Mouse (Mus musculus) embryo, embryonic 11.5 days (tissue): Measurements from ENCODE around the gene H2-T22.
"Not testable (repeated sequence)": the region's sequence is repeated elsewhere in the genome, so short reads cannot be mapped to it uniquely, and the experiment has no call there.

Source experiments
- DNase-seq: peaks from one replicate; pipeline ENCODE4 v3.0.0-alpha.2; 2012; ENCODE audit warnings: low read depth, low spot score

Gene H2-T22

DNA sequence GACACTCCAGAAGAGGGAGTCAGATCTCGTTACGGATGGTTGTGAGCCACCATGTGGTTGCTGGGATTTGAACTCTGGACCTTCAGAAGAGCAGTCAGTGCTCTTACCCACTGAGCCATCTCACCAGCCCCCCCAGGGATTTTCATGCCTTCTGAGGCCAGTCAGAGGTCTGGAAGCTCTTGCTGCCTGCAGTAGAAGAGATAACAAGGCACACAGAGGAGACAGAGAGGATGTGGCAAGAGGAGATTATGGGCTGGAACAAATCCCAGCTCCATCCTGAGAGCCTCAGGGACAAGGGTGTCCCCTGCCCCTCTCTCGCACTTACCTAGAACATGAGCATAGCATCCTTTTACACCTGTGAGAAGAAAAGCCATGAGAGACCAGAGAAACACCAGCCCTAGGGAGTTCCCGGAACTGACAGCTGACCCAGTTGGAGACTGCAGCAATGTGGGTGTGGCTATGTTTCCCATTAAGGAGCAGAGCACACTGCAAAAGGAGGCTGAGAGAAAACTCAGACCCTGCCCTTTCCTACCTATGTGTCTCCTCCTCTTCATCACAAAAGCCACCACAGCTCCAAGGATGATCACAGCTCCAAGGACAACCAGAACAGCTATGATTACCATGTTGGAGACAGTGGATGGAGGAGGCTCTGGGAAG, 12.4 kb downstream of the H2-T22 start:
- not testable (repeated sequence) for DNase-seq

DNA sequence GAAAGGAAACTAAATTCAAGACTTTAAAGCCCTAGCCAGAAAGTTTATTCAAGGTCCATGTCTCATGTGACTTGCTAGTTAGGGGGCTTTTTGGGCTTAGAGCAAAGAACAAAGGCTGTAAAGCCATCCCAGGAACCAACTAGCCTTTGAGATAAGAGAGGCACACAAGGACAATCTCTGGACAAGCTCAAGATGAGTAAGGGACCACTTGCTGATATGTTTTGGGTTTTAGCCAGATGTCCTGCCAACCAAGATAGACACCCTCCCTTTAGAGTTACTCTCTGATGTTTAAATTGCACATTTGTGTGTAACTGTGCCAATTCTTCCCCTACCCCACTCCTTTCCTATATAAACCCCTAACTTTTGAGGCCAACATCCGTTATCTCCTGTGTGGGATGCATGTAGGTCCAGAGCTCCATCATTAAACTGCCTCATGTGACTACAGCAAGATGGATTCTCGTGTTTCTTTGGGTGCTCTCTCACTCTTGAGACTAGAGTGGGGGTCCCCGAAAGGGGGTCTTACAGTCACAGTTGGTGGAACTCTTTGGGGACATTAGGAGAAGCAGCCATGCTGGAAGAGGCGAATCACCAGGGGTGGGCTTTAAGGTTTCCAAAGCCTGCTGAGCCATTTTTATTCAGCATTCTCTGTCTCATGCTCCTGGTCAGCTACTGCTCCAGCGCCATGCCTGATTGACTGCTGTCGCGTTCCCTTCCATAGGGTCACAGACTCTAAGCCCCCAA, 13.5 kb downstream of the H2-T22 start:
- DNase-seq: no peak

GRCm38 (mm10) chr17:36027663-36028062, 14.9 kb downstream of the H2-T22 start:
- no peak for DNase-seq

DNA sequence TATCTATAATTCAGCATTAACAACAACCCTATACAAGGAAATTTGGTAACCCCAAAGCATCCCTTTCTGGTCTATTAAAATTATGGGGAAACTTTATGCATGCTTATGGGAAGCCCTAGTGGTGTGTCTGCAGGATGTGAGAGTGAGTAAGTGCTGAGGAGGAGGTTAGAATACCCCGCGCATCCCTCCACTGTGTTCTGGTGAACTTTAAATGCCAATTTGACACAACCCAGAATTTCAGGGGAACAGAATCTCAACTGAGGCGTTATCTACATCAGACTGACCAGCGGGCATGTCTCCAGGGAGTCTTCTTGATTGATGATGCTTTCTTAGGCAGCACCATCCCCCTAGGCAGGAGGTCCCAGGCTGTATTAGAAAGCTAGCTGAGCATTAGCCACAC, 16.6 kb downstream of the H2-T22 start:
- no peak for DNase-seq

GRCm38 (mm10) chr17:36025197-36025596, 17.4 kb downstream of the H2-T22 start:
- no peak for DNase-seq

DNA sequence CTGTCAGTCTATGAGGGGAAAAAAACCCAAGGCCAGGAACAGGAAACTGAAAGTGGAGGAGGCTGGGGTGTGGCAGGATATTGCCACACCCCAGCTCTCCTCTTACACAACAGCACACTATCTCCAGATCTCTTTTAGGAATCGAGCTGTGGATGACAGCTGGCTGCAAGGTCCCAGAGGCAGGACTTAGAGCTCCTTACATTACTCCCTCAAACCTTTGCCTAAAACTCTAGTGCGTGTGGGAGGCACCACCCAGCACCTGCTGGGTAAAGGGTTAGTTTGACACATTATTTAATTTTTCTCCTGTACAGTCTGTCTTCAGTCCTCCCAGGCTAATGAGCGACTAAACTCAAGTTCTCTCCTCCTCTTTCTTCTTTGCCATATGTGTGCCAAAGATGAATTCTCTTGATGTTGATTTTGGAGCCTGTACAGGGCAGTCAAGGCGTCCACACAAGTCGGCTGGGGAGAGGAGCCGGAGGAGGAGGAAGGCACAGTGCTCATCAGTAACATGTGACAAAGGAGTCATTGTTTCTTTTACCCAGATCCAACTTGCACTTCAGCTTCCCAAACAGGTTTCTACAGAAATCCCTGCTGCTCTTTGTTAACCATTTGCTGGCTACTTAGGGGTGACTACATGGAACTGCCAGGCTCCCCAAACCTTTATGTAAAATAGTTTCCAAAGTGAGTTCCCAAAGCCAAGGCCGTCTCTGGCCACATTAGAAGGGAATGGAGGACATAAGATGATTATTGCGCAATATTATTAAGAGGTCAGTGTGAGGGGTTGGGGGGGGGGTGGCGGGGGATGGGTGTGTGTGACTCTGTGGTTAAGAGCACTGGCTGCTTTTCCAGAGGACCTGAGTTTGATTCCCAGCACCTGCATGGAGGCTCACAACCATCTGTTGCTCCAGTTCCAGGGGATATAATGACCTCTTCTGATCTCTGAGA, 18.6 kb downstream of the H2-T22 start:
- no peak for DNase-seq

DNA sequence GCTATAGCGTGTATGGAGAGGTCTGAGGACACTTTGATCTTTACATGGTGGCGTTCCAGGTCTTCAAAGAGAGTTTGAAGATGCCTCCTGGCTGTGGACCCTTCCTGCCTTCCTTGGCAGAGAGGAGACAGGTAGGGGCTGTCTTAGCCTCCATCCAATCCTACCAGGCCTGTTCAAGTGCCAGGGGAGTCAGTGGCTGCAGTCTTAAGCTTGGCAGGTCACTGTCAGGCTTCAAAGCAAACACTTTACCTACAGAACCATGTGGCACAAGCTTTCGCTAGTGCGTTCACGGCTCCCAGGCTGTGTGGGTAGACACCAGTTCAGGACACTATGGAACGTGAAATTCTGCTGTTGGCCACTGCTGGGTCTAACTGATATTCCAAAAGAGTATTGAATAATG, 19.6 kb downstream of the H2-T22 start:
- DNase-seq: no peak

DNA sequence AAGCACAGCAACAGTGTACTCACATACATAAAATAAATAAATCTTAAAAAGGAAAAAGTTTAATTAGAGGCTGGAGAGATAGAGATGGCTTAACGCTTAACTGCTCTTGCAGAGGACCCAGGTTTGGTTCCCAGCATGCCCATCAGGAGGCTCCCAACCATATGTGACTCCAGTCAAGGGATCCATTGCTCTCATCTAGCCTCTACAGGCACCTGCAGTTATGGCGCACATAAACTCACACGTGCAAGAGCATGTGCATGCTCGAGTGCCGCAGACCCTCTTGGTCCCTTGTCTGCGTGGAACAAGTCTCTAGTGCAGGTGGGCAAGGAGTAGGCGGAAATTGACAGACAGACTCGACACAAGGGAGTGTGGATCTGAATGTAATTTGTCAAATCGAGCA, 20.4 kb downstream of the H2-T22 start:
- DNase-seq: no peak

- no peak for DNase-seq
Measured at GRCm38 (mm10) chr17:36021309-36021708, 21.2 kb downstream of the H2-T22 start.

- DNase-seq: no peak
Measured at GRCm38 (mm10) chr17:36020191-36021073, 22.1 kb downstream of the H2-T22 start, which contains the start of gene H2-T24. Gene H2-T24, minus strand, starts transcription at chr17:36020560.

- no peak for DNase-seq
Measured at GRCm38 (mm10) chr17:36019519-36019918, 23.0 kb downstream of the H2-T22 start.

GRCm38 (mm10) chr17:36018979-36019378, 23.6 kb downstream of the H2-T22 start:
- DNase-seq: no peak

DNA sequence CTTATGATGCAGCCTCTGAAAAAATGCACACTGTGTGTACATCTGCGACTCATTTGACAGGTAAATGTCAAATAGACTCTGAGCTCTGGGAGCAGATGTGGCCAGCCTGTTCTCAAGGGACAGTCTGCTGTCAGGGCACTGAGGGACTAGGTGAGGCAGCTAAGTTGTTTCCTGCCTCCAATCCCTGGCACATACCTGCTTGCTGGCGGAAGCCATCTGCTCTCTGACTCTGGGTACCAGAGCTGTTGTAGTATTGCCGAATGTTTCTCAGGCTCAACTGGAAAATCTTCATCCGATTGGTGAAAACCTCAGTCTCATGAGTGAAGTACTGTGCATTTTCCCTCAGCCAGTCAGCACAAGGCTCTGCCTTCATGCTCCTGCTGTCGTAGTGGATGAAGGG, 25.5 kb downstream of the H2-T22 start:
- no peak for DNase-seq

DNA sequence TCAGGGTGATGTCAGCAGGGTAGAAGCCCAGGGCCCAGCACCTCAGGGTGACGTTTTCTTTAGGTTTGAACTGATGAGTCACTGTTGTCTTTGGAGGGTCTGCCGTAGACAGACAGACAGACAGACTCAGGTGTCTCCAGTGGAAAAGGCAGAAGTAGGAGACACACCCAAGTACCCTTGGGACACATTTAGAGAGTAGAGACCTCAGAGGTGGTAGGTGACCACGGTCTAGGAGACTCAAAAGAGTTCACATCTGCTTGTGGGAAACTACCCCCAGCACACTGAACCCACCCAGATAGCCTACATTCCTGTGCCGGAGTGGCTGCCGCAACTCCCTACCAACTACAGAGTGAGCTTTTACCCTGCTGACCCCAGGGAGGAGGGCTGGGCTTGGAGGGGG, 27.6 kb downstream of the H2-T22 start:
- DNase-seq: no peak

DNA sequence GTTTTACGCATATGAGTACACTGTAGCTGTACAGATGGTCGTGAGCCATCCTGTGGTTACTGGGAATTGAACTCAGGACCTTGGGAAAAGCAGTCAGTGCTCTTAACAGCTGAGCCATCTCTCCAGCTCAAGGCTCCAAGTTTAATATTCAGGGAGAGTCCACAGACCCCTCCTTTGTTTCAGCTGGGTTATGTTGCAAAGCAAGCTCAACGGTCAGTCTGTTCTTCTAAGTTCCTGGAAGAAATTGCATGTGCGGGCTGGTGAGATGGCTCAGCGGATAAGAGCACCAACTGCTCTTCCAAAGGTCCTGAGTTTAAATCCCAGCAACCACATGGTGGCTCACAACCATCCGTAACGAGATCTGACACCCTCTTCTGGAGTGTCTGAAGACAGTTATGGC, 38.1 kb downstream of the H2-T22 start:
- DNase-seq: not testable (repeated sequence)

- DNase-seq: no peak
Measured at GRCm38 (mm10) chr17:36003331-36003730, 39.2 kb downstream of the H2-T22 start.

DNA sequence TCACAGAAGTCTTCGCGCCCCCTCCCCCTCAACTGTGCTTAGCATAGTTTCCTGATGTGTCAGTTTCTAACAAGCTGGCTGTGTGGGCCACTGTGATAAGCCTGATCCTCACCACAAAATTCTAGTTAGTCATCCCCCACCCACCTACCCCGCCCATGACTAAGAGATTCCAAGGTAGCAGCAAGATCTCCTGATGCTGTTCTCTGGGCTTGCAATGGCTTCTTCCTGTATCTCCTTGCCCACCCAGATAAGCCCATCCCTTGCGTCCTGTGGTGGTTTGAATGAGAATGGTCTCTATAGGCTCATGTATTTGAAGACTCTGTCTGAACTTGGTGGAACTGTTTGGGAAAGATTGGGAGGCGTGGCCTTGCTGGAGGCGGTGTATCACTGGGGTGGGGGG, 40.6 kb downstream of the H2-T22 start:
- DNase-seq: no peak

GRCm38 (mm10) chr17:36001121-36001897, 41.2 kb downstream of the H2-T22 start:
- DNase-seq: no peak

DNA sequence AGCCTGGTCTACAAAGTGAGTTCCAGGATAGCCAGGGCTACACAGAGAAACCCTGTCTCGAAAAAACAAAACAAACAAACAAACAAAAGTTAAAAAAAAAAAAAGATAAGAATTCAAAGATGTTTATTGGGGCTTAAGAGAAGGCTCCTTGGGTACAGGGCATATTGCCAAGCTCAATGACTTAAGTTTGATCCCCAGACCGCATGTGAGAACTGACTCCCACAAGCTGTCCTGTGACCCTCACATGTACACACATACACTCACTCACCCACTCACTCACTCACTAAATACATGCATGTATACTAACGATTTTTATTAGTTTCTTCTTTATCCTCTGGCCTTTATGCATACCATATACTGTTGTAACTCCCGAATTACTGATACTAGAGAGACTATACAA, 42.2 kb downstream of the H2-T22 start:
- no peak for DNase-seq

GRCm38 (mm10) chr17:35999356-35999755, 43.2 kb downstream of the H2-T22 start:
- no peak for DNase-seq
